Mouse (Mus musculus) midbrain, embryonic 10.5 days (tissue): ENCODE data around the gene Emid1. TPM values are rescaled to one million over a fixed set of nuclear protein-coding genes. Genes with fewer than 3 reads are reported as not detected.
"Not testable (repeated sequence)": the region's sequence is repeated elsewhere in the genome, so short reads cannot be mapped to it uniquely, and the experiment has no call there.

Source experiments
- DNase-seq: peaks from one replicate; pipeline ENCODE4 v3.0.0-alpha.2; 2017; ENCODE audit warnings: low spot score
- H3K27ac ChIP-seq: fragments of 300-500 bp; sonication (generic); replicated peaks from 2 replicates; pipeline ENCODE4 v1.5.1; 2016; ENCODE audit warnings: mild to moderate bottlenecking
- H3K27me3 ChIP-seq: fragments of 300-500 bp; sonication (generic); 2 replicates; pipeline ENCODE4 v1.6.1; 2016; ENCODE audit warnings: low read depth, mild to moderate bottlenecking; ENCODE audit not compliant: poor library complexity, severe bottlenecking
- H3K36me3 ChIP-seq: fragments of 300-500 bp; sonication (generic); 2 replicates; pipeline ENCODE4 v1.6.1; 2016; ENCODE audit warnings: mild to moderate bottlenecking, moderate library complexity
- H3K4me1 ChIP-seq: fragments of 300-500 bp; sonication (generic); 2 replicates; pipeline ENCODE4 v1.6.1; 2016
- H3K4me3 ChIP-seq: fragments of 300-500 bp; sonication (generic); 2 replicates; pipeline ENCODE4 v1.5.1; 2016; ENCODE audit warnings: mild to moderate bottlenecking, moderate library complexity
- H3K9me3 ChIP-seq: fragments of 300-500 bp; sonication (generic); replicated peaks from 2 replicates; pipeline ENCODE4 v1.6.1; 2016; ENCODE audit warnings: mild to moderate bottlenecking
- WGBS: fragments of 180-500 bp; shearing (Covaris S2); methylation state at CpG from one replicate; pipeline ENCODE4 v1.1.7; 2016; 5-methylcytosine and 5-hydroxymethylcytosine counted together
- polyA plus RNA-seq: library from polyadenylated mRNA; unstranded; fragments of >200 nt; fragmentation: Nextera tagmentation; extraction: Ambion mirVana; gene quantifications from 2 replicates; pipeline ENCODE4 v1.2.1, GENCODE M21; 2016

The Emid1 gene
- polyA plus RNA-seq, 1 experiment from 2014 or later = 28.2 TPM

- under 1% methylated on average over 29 of the region's 31 CpGs for WGBS
- Histone ChIP-seq H3K9me3 (no peaks in the 10 kb centered on the region), H3K4me3 (peak overlapping the region; percentile 100), H3K27ac (peak overlapping the region; percentile 100), H3K36me3 (peaks cover 42% of the 10 kb centered on the region), H3K27me3 (no peaks in the 10 kb centered on the region), H3K4me1 (peaks cover 34% of the 10 kb centered on the region)
- DNase-seq = peak; percentile 88
Observed at GRCm38 (mm10) chr11:5099576-5100183, 52.4 kb downstream of the Emid1 start.

GRCm38 (mm10) chr11:5098736-5099542 is 53.1 kb downstream of the Emid1 start, which contains the start of the genes Rhbdd3 and Ewsr1:
TSS of gene Rhbdd3 (plus strand) at chr11:5098926.
TSS of gene Ewsr1 (minus strand) at chr11:5099266.
- Histone ChIP-seq H3K9me3 (no peaks in the 10 kb centered on the region), H3K27ac (peak within 1 kb of the TSS; percentile 100), H3K4me1 (peaks cover 34% of the 10 kb centered on the region), H3K4me3 (peak within 1 kb of the TSS; percentile 100), H3K36me3 (peaks cover 42% of the 10 kb centered on the region), H3K27me3 (no peaks in the 10 kb centered on the region)
- peak; percentile 97 for DNase-seq
- WGBS = under 1% methylated on average over 92 of the region's 92 CpGs

GRCm38 (mm10) chr11:5098035-5098735 is 53.9 kb downstream of the Emid1 start:
- peak; percentile 47 for DNase-seq
- H3K36me3 ChIP-seq = peaks cover 45% of the 10 kb centered on the region
- WGBS = under 1% methylated on average over 44 of the region's 44 CpGs
- no peaks in the 10 kb centered on the region for H3K27me3 ChIP-seq
- H3K4me3 ChIP-seq = peak overlapping the region; percentile 100
- no peaks in the 10 kb centered on the region for H3K9me3 ChIP-seq
- peaks cover 34% of the 10 kb centered on the region for H3K4me1 ChIP-seq
- H3K27ac ChIP-seq = peak overlapping the region; percentile 100

- H3K4me3 ChIP-seq = peak overlapping the region; percentile 100
- no peak for DNase-seq
- WGBS = 82% methylated on average over 8 of the region's 8 CpGs
- peaks cover 34% of the 10 kb centered on the region for H3K4me1 ChIP-seq
- H3K27me3 ChIP-seq = no peaks in the 10 kb centered on the region
- H3K27ac ChIP-seq = no peak overlapping the region
- peaks cover 49% of the 10 kb centered on the region for H3K36me3 ChIP-seq
- H3K9me3 ChIP-seq = no peaks in the 10 kb centered on the region
Observed at GRCm38 (mm10) chr11:5096480-5097020, 55.5 kb downstream of the Emid1 start.

- H3K4me3 ChIP-seq = peak overlapping the region; percentile 100; the same call in 1 of the 2 replicates
- peaks cover 28% of the 10 kb centered on the region for H3K4me1 ChIP-seq
- DNase-seq = no peak
- 91% methylated on average over 5 of the region's 5 CpGs for WGBS
- no peaks in the 10 kb centered on the region for H3K27me3 ChIP-seq
- H3K27ac ChIP-seq = no peak overlapping the region
- no peaks in the 10 kb centered on the region for H3K9me3 ChIP-seq
- H3K36me3 ChIP-seq = peaks cover 56% of the 10 kb centered on the region
Observed at GRCm38 (mm10) chr11:5095877-5096276, 56.2 kb downstream of the Emid1 start.

GRCm38 (mm10) chr11:5091706-5092105 is 60.4 kb downstream of the Emid1 start:
- WGBS = 69% methylated on average over 2 of the region's 2 CpGs
- no peak for DNase-seq
- H3K9me3 ChIP-seq = no peaks in the 10 kb centered on the region
- no peaks in the 10 kb centered on the region for H3K27me3 ChIP-seq
- no peak overlapping the region for H3K4me3 ChIP-seq
- peaks cover 96% of the 10 kb centered on the region for H3K36me3 ChIP-seq
- H3K4me1 ChIP-seq = peaks cover 10% of the 10 kb centered on the region
- H3K27ac ChIP-seq = no peak overlapping the region

GRCm38 (mm10) chr11:5089147-5089546 is 62.9 kb downstream of the Emid1 start:
- WGBS = 96% methylated on average over 1 of the region's 1 CpGs
- no peaks in the 10 kb centered on the region for H3K4me1 ChIP-seq
- H3K4me3 ChIP-seq = no peak overlapping the region
- H3K9me3 ChIP-seq = no peaks in the 10 kb centered on the region
- H3K27me3 ChIP-seq = no peaks in the 10 kb centered on the region
- H3K36me3 ChIP-seq = peaks cover 100% of the 10 kb centered on the region
- H3K27ac ChIP-seq = no peak overlapping the region
- no peak for DNase-seq

- not testable (repeated sequence) for H3K27ac ChIP-seq, H3K9me3 ChIP-seq, H3K4me1 ChIP-seq, DNase-seq, H3K27me3 ChIP-seq, H3K4me3 ChIP-seq
- 91% methylated on average over 4 of the region's 5 CpGs for WGBS
- H3K36me3 ChIP-seq = peaks cover 92% of the 10 kb centered on the region
Observed at GRCm38 (mm10) chr11:5076843-5077242, 75.2 kb downstream of the Emid1 start.

GRCm38 (mm10) chr11:5075760-5076159 is 76.3 kb downstream of the Emid1 start:
- Histone ChIP-seq H3K27ac (no peak overlapping the region), H3K4me3 (no peak overlapping the region), H3K36me3 (peaks cover 92% of the 10 kb centered on the region), H3K4me1 (no peaks in the 10 kb centered on the region), H3K9me3 (no peaks in the 10 kb centered on the region), H3K27me3 (no peaks in the 10 kb centered on the region)
- DNase-seq = no peak

GRCm38 (mm10) chr11:5074882-5075281 is 77.2 kb downstream of the Emid1 start:
- no peak overlapping the region for H3K4me3 ChIP-seq
- no peak for DNase-seq
- peaks cover 92% of the 10 kb centered on the region for H3K36me3 ChIP-seq
- no peak overlapping the region for H3K27ac ChIP-seq
- no peaks in the 10 kb centered on the region for H3K9me3 ChIP-seq
- no peaks in the 10 kb centered on the region for H3K27me3 ChIP-seq
- no peaks in the 10 kb centered on the region for H3K4me1 ChIP-seq
- 81% methylated on average over 4 of the region's 4 CpGs for WGBS

GRCm38 (mm10) chr11:5068126-5068971 is 83.7 kb downstream of the Emid1 start:
- WGBS = 86% methylated on average over 9 of the region's 9 CpGs
- Histone ChIP-seq H3K27ac (no peak overlapping the region), H3K9me3 (no peaks in the 10 kb centered on the region), H3K27me3 (peaks cover 18% of the 10 kb centered on the region), H3K4me3 (no peak overlapping the region), H3K4me1 (peaks cover 24% of the 10 kb centered on the region), H3K36me3 (peaks cover 57% of the 10 kb centered on the region)
- DNase-seq = no peak

- Histone ChIP-seq H3K4me3 (no peak overlapping the region), H3K36me3 (peaks cover 44% of the 10 kb centered on the region), H3K9me3 (no peaks in the 10 kb centered on the region), H3K27ac (no peak overlapping the region), H3K27me3 (peaks cover 30% of the 10 kb centered on the region), H3K4me1 (peaks cover 37% of the 10 kb centered on the region)
- no peak for DNase-seq
Observed at GRCm38 (mm10) chr11:5067063-5067462, 85.0 kb downstream of the Emid1 start.
